Mouse (Mus musculus) erythroblast, embryonic 14.5 days (primary cell): Measurements from ENCODE around the gene AI464131. TPM values are rescaled to one million over a fixed set of nuclear protein-coding genes. Genes with fewer than 3 reads are reported as not detected.

Experiments
- H3K27me3 ChIP-seq: 2 replicates; pipeline ENCODE4 v1.6.1; 2012; ENCODE audit warnings: inconsistent platforms; ENCODE audit not compliant: control insufficient read depth
- H3K36me3 ChIP-seq: 2 replicates; pipeline ENCODE4 v1.6.1; 2012; ENCODE audit warnings: mild to moderate bottlenecking, inconsistent platforms; ENCODE audit not compliant: control insufficient read depth
- H3K4me1 ChIP-seq: 2 replicates; pipeline ENCODE4 v1.6.1; 2012; ENCODE audit warnings: inconsistent platforms; ENCODE audit not compliant: control insufficient read depth
- H3K4me3 ChIP-seq: replicated peaks from 2 replicates; pipeline ENCODE3; 2012; ENCODE audit warnings: moderate library complexity, mild to moderate bottlenecking, inconsistent platforms
- H3K9me3 ChIP-seq: 2 replicates; pipeline ENCODE4 v1.6.1; 2012; ENCODE audit warnings: low read length, inconsistent platforms, mixed read lengths; ENCODE audit not compliant: control insufficient read depth
- GATA1 ChIP-seq: IDR thresholded peaks from 2 replicates; pipeline ENCODE4 v1.6.1; 2012; ENCODE audit warnings: low read length, inconsistent platforms, mixed read lengths
- TAL1 ChIP-seq: IDR thresholded peaks from 3 replicates; pipeline ENCODE4 v1.6.1; 2012; ENCODE audit warnings: low read length, inconsistent platforms, mixed read lengths
- polyA plus RNA-seq: library from polyadenylated mRNA; stranded (reverse); fragments of >175 nt; gene quantifications from 2 replicates; pipeline ENCODE4 v1.2.3, GENCODE M21; 2012

Gene AI464131
- polyA plus RNA-seq, 1 experiment = not detected

DNA sequence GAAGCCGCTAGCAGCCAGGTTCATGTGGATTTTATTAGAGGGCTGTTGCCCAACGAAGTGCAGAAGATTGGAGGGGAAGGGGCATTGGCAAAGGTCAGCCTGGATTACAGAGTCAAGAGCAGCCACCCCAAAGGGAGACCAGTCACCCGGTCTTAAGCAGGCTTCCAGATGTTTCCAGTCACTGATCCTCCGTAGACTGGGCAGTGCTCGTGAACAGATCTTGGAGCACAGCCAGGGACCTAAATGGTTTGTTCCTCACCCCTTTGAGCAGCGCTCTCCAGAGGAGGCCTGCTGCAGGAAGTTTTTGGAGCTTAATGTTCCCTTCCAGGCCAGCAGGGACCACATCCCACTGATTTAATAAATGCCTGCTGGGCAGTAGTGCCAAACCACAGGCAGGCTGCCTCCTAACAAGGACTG lies 21.3 kb downstream of the AI464131 start:
- Histone ChIP-seq H3K36me3 (peaks cover 9% of the 10 kb centered on the region), H3K4me3 (no peak overlapping the region), H3K9me3 (peaks cover 2% of the 10 kb centered on the region; the same call in 1 of the 2 replicates), H3K27me3 (no peaks in the 10 kb centered on the region), H3K4me1 (no peaks in the 10 kb centered on the region)
- no peak for TF ChIP-seq TAL1

DNA sequence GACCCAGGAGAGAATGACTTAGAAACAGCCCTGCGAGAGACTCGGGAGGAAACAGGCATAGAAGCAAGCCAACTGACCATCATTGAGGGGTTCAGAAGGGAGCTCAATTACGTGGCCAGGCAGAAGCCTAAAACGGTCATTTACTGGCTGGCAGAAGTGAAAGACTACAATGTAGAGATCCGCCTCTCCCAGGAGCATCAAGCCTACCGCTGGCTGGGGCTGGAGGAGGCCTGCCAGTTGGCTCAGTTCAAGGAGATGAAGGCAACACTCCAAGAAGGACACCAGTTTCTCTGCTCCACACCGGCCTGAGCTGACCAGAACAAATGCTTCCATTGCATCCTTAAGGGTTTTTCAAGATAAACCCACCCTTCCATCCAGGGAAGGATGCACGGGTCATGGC lies 22.6 kb downstream of the AI464131 start:
- Histone ChIP-seq H3K4me1 (no peaks in the 10 kb centered on the region), H3K27me3 (no peaks in the 10 kb centered on the region), H3K9me3 (no peaks in the 10 kb centered on the region), H3K36me3 (peaks cover 9% of the 10 kb centered on the region), H3K4me3 (no peak overlapping the region)
- no peak for TF ChIP-seq TAL1
- no peak for TF ChIP-seq GATA1

DNA sequence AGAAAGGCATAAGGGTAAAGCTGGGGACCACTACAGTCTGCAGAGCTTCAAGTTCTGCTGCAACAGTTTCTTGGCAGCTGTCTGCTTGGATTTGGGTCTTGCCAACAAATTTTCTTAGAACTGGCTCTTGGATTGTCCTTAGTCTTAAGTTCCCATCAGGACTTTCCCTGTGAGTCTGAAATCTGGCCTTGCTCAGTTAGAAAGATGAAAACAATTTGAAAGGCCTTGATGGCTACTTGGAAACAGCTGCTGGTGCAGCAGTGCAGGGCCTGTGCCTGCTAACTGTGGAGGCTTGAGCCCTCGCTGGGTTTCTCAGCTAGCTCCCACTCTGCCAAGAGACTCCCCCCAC lies 23.4 kb downstream of the AI464131 start:
- Histone ChIP-seq H3K27me3 (no peaks in the 10 kb centered on the region), H3K9me3 (no peaks in the 10 kb centered on the region), H3K4me3 (no peak overlapping the region), H3K36me3 (peaks cover 9% of the 10 kb centered on the region), H3K4me1 (no peaks in the 10 kb centered on the region)
- TF ChIP-seq GATA1 = no peak
- no peak for TF ChIP-seq TAL1

DNA sequence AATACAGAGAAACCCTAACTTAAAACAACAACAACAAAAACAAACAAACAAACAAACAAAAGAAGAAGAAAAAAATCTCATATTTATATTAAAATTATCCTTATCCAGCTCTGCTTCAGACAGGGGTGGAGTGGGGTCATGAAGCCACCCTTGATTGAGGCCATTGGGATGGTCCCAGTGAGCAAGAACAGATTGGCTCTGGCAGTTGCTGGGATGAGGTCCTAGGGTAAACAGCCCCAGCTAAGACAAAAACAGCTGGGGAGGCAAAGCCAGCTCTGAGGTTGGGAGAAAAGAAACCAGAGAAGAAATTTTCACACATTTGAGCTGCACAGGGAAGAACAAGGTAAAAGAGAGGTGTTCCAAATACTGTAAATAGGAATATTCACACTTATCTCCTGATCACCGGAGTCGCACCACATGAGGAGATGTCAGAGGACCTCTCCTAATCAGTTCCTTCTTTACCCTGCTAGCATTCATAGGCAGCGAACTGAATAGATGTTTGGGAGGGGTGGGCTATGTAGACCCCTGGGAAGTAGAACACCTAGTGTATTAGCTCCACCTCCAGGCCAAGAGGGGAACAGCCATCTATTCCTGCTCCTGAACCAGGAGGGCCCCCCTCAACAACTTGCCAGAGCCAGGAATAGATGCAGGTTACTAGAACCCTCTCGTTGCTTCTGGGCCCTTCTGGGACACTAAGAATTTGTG lies 24.0 kb downstream of the AI464131 start:
- Histone ChIP-seq H3K27me3 (no peaks in the 10 kb centered on the region), H3K9me3 (no peaks in the 10 kb centered on the region), H3K4me3 (no peak overlapping the region), H3K36me3 (peaks cover 9% of the 10 kb centered on the region), H3K4me1 (no peaks in the 10 kb centered on the region)
- TF ChIP-seq GATA1 = no peak

DNA sequence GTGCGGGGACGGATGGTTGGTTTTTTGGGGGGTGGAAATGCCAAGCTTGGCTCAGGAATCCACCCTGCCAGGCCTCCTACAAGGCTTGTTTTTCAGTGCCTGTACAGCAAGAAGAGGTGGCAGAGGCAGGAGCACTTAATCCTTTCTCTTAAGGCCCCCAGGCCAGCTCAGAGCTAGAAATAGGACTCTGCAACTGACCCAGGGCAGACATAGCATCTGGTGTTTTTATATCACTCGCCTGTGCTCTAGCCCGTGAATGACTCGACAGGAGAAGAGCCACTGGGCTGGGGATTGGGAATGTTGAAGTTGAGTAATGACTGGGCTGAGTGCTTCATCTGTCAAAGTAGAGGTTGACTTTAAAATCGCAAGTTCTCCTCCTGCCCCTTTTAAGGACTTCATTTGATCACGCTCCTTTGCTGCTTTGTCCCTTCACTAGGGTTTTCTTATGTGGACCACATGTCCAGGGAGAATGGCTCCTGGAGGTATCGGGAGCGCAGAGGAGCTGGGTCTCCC lies 25.2 kb downstream of the AI464131 start:
- TF ChIP-seq TAL1 (no peak), GATA1 (no peak)
- no peak overlapping the region for H3K4me3 ChIP-seq
- H3K4me1 ChIP-seq = no peaks in the 10 kb centered on the region
- no peaks in the 10 kb centered on the region for H3K9me3 ChIP-seq
- no peaks in the 10 kb centered on the region for H3K27me3 ChIP-seq
- H3K36me3 ChIP-seq = peaks cover 9% of the 10 kb centered on the region

DNA sequence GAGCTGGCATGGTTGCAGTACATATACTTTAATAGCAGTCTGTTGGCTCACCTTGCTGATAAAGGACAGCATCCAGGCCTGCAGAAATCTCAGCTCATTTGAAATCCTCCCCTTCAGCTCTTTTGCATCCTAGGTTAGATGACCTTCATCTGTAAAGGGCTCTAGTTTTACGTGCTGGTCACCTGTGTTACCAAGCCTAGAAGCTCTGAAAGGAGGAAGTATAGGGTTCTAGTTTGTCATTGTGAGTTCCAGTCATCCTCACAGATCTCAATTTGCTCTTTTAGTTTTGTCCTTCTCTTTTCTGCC lies 31.5 kb downstream of the AI464131 start:
- Histone ChIP-seq H3K36me3 (no peaks in the 10 kb centered on the region), H3K27me3 (no peaks in the 10 kb centered on the region), H3K9me3 (no peaks in the 10 kb centered on the region), H3K4me3 (no peak overlapping the region), H3K4me1 (peaks cover 4% of the 10 kb centered on the region; the same call in 1 of the 2 replicates)
- TF ChIP-seq GATA1 (no peak), TAL1 (no peak)

DNA sequence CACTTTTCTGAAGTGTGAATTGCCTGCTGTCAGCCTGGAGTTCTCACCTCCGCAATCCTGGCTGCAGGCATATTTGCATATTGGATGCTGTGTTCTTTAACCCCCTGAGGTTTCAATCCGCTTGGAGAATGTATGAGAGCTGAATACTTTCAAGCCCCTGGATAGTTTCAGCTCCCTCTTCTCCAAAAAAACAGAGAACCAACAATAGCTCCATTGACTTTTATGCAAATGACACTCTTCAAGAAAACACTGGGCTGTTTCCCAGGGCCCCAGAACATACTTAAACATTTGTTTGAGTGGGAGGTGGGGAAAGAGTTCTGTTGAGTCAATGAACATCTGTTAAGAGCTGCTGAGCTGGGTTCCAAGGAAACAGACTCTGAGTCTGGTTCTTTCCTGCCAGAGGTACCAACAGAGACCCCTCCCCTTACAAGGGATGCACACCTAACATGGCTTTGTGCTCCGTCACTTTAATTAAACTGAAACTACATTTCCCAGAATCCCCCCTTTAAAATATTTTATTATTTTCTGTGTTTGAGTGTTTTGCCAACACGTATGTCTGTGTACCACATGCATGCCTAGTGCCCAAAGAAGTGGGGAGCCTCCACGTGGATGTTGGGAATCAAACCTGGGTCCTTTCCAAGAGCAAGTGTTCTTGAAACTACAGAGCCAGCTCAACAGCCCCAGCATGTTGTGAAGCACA lies 32.0 kb downstream of the AI464131 start:
- Histone ChIP-seq H3K4me3 (no peak overlapping the region), H3K4me1 (peaks cover 6% of the 10 kb centered on the region), H3K36me3 (no peaks in the 10 kb centered on the region), H3K27me3 (no peaks in the 10 kb centered on the region), H3K9me3 (no peaks in the 10 kb centered on the region)
- TF ChIP-seq TAL1 (no peak), GATA1 (no peak)

DNA sequence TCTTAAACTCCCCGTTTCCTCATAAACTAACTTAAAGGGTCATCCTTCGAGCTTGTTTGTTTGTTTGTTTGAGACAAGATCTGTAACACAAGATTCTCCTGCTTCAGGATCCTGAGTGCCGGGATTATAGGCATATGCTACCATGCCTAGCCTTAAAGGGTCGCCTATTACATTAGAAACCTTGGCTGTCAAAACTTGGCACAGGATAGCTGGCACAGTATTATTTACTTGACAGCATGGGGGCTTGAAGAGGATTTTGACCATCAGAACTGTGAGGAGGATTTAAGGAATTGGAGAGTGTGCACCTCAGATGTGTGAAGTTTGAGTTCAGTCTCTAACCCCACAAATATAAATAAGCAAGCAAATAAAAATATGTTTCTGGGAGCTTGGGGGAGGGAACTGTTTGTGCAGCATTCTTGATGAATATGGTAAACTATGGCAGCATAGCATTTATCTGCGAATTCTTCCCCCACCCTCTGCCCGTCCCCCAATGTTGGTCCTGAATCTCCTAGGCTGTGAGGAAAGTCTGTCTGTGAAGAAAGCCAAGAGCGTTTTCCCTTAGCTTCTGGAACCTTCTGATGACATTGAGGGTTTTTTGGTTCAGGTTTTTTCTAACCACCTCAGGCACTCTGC lies 32.7 kb downstream of the AI464131 start:
- no peak overlapping the region for H3K4me3 ChIP-seq
- no peaks in the 10 kb centered on the region for H3K27me3 ChIP-seq
- TF ChIP-seq TAL1 (no peak), GATA1 (no peak)
- no peaks in the 10 kb centered on the region for H3K9me3 ChIP-seq
- peaks cover 13% of the 10 kb centered on the region for H3K4me1 ChIP-seq
- H3K36me3 ChIP-seq = no peaks in the 10 kb centered on the region

DNA sequence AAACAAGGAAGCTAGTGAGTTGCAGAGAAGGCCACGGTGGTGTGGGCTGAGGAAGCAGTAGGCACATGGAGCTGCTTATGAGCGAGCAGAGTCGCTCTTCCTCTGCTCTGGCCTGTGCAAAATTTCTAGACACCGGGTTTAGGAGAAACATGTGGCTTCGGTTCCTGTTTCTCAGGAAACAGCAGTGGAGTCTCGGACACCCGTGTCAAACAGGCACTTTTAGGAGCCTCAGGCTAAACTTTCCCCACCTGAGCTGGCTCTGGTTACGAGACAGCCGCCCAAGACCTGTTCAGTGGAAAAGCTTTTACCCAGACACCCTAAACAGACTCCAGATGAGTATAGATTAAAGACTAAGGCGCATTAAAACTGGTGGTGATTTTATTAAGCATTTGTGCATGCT lies 33.7 kb downstream of the AI464131 start:
- Histone ChIP-seq H3K4me3 (no peak overlapping the region), H3K27me3 (no peaks in the 10 kb centered on the region), H3K9me3 (no peaks in the 10 kb centered on the region), H3K4me1 (peaks cover 14% of the 10 kb centered on the region), H3K36me3 (no peaks in the 10 kb centered on the region)
- TF ChIP-seq GATA1 (no peak), TAL1 (no peak)
